Mouse (Mus musculus) lung, adult 2 months (tissue): ENCODE measurements around the gene Lonp1.

Experiments
- CTCF ChIP-seq: fragments of 200-500 bp; IDR thresholded peaks from 2 replicates; pipeline ENCODE4 v1.5.1; 2011; ENCODE audit warnings: mild to moderate bottlenecking, low read length, control low read depth; ENCODE audit not compliant: insufficient read depth
- POLR2A ChIP-seq: fragments of 200-500 bp; IDR thresholded peaks from 2 replicates; pipeline ENCODE4 v1.6.1; 2011; ENCODE audit warnings: low read depth, mild to moderate bottlenecking, control low read depth, low read length, borderline replicate concordance; ENCODE audit errors: extremely low read depth

- TF ChIP-seq CTCF (no peak), POLR2A (no peak)
These were observed 11.4 kb downstream of the Lonp1 start for GRCm38 (mm10) chr17:56615136-56615784.
